Mouse (Mus musculus) gastrocnemius, postnatal 36 days (tissue): ENCODE measurements at regions not wholly inside any gene's neighbourhood (a gene's known extent, or its start where the extent isn't known, plus 50 kb on each side); places are given as distances from the start of the nearest gene placed in this dataset.

ENCODE experiments used
- DNase-seq, 2 experiments: peaks; one replicate each; pipeline ENCODE4 v3.0.0; 2022
- intact Hi-C: fragments of 180-260 bp; cut with DNase I; formaldehyde crosslinking; loops from one replicate; pipeline ENCODE4 v1.15.1; 2025

- intact Hi-C loops, result no loop called here
- no peak for DNase-seq
These were observed 163.6 kb downstream of the Aldoart1 start for GRCm38 (mm10) chr4:72688842-72689241.

- intact Hi-C loops, result no loop called here
These were observed 178.4 kb downstream of the Aldoart1 start for GRCm38 (mm10) chr4:72674006-72674405.

GRCm38 (mm10) chr4:72671652-72672411 lies 180.6 kb downstream of the Aldoart1 start:
- no peak for DNase-seq
- intact Hi-C loops, result no loop called here

More at GRCm38 (mm10) chr4:72674006-72674405, 178.4 kb downstream of the Aldoart1 start:
- DNase-seq, result no peak

GRCm38 (mm10) chr4:72669827-72670494 lies 182.5 kb downstream of the Aldoart1 start:
- intact Hi-C loops, result no loop called here
- no peak for DNase-seq

- intact Hi-C loops, result no loop called here
These were observed 188.1 kb downstream of the Aldoart1 start for GRCm38 (mm10) chr4:72664379-72664778.

GRCm38 (mm10) chr4:72662477-72662876 lies 190.0 kb downstream of the Aldoart1 start:
- no peak for DNase-seq

More at GRCm38 (mm10) chr4:72664379-72664778, 188.1 kb downstream of the Aldoart1 start:
- no peak for DNase-seq

GRCm38 (mm10) chr4:72656206-72656605 lies 196.2 kb downstream of the Aldoart1 start:
- intact Hi-C loops, result no loop called here
- no peak for DNase-seq

More at GRCm38 (mm10) chr4:72662477-72662876, 190.0 kb downstream of the Aldoart1 start:
- intact Hi-C loops, result no loop called here

GRCm38 (mm10) chr4:72647130-72647529 lies 205.3 kb downstream of the Aldoart1 start:
- no peak for DNase-seq
- intact Hi-C loops, result no loop called here

GRCm38 (mm10) chr4:72629416-72629815 lies 223.0 kb downstream of the Aldoart1 start:
- intact Hi-C loops, result no loop called here
- no peak for DNase-seq

GRCm38 (mm10) chr4:72627219-72627930 lies 225.1 kb downstream of the Aldoart1 start:
- no peak for DNase-seq
- intact Hi-C loops, result no loop called here

- no peak for DNase-seq
These were observed 247.3 kb downstream of the Aldoart1 start for GRCm38 (mm10) chr4:72605107-72605506.

GRCm38 (mm10) chr4:72595494-72595893 lies 256.9 kb downstream of the Aldoart1 start:
- no peak for DNase-seq
- intact Hi-C loops, result no loop called here

More at GRCm38 (mm10) chr4:72605107-72605506, 247.3 kb downstream of the Aldoart1 start:
- intact Hi-C loops, result no loop called here

GRCm38 (mm10) chr4:72592129-72592528 lies 260.3 kb downstream of the Aldoart1 start:
- DNase-seq, result no peak
- intact Hi-C loops, result no loop called here

GRCm38 (mm10) chr4:72574946-72575345 lies 277.5 kb downstream of the Aldoart1 start:
- DNase-seq, result no peak
- intact Hi-C loops, result no loop called here

- intact Hi-C loops, result no loop called here
- DNase-seq, result no peak
These were observed 280.5 kb downstream of the Aldoart1 start for GRCm38 (mm10) chr4:72571924-72572323.

- DNase-seq, result no peak
- intact Hi-C loops, result no loop called here
These were observed 287.2 kb downstream of the Aldoart1 start for GRCm38 (mm10) chr4:72565186-72565585.

GRCm38 (mm10) chr4:72562909-72563676 lies 289.3 kb downstream of the Aldoart1 start:
- intact Hi-C loops, result no loop called here
- DNase-seq, result no peak

- intact Hi-C loops, result no loop called here
- DNase-seq, result no peak
These were observed 298.2 kb downstream of the Aldoart1 start for GRCm38 (mm10) chr4:72554276-72554675.

GRCm38 (mm10) chr4:72534563-72534962 lies 317.9 kb downstream of the Aldoart1 start:
- intact Hi-C loops, result no loop called here
- DNase-seq, result no peak

- DNase-seq, result no peak
- intact Hi-C loops, result no loop called here
These were observed 323.9 kb upstream of the Tle1 start for GRCm38 (mm10) chr4:72524630-72525029.
